Mouse (Mus musculus): ENCODE measurements around the gene Gbx2. TPM values are rescaled to one million over a fixed set of nuclear protein-coding genes. Genes with fewer than 3 reads are reported as not detected.

The Gbx2 gene
- polyA plus RNA-seq, 1 experiment = not detected

- no peak for TF ChIP-seq GATA1 (IDR thresholded peaks at IDR 0.05; ENCODE audit: low read length)
These were observed 3.8 kb downstream of the Gbx2 start for GRCm38 (mm10) chr1:89927061-89927661.

- no peak for TF ChIP-seq GATA1 (IDR thresholded peaks at IDR 0.05; ENCODE audit: low read length)
These were observed 4.4 kb downstream of the Gbx2 start for GRCm38 (mm10) chr1:89926583-89927060.

GRCm38 (mm10) chr1:89925501-89926190 is 5.3 kb downstream of the Gbx2 start:
- no peak for TF ChIP-seq GATA1 (IDR thresholded peaks at IDR 0.05; ENCODE audit: low read length)

- no peak for TF ChIP-seq GATA1 (IDR thresholded peaks at IDR 0.05; ENCODE audit: low read length)
These were observed 7.3 kb downstream of the Gbx2 start for GRCm38 (mm10) chr1:89923642-89924020.

GRCm38 (mm10) chr1:89922883-89923641 is 7.9 kb downstream of the Gbx2 start:
- no peak for TF ChIP-seq GATA1 (IDR thresholded peaks at IDR 0.05; ENCODE audit: low read length)

GRCm38 (mm10) chr1:89922282-89922681 is 8.7 kb downstream of the Gbx2 start:
- TF ChIP-seq GATA1 (IDR thresholded peaks at IDR 0.05; ENCODE audit: low read length) = no peak

GRCm38 (mm10) chr1:89921806-89922205 is 9.2 kb downstream of the Gbx2 start:
- no peak for TF ChIP-seq GATA1 (IDR thresholded peaks at IDR 0.05; ENCODE audit: low read length)

GRCm38 (mm10) chr1:89919206-89919605 is 11.8 kb downstream of the Gbx2 start:
- TF ChIP-seq GATA1 (IDR thresholded peaks at IDR 0.05; ENCODE audit: low read length) = no peak

- TF ChIP-seq GATA1 (IDR thresholded peaks at IDR 0.05; ENCODE audit: low read length) = no peak
These were observed 12.9 kb downstream of the Gbx2 start for GRCm38 (mm10) chr1:89918111-89918510.

- TF ChIP-seq GATA1 (IDR thresholded peaks at IDR 0.05; ENCODE audit: low read length) = no peak
These were observed 17.4 kb downstream of the Gbx2 start for GRCm38 (mm10) chr1:89913611-89914010.

- TF ChIP-seq GATA1 (IDR thresholded peaks at IDR 0.05; ENCODE audit: low read length) = no peak
These were observed 18.6 kb downstream of the Gbx2 start for GRCm38 (mm10) chr1:89912392-89912791.

GRCm38 (mm10) chr1:89909796-89910195 is 21.2 kb downstream of the Gbx2 start:
- TF ChIP-seq GATA1 (IDR thresholded peaks at IDR 0.05; ENCODE audit: low read length) = no peak

- TF ChIP-seq GATA1 (IDR thresholded peaks at IDR 0.05; ENCODE audit: low read length) = no peak
These were observed 28.3 kb downstream of the Gbx2 start for GRCm38 (mm10) chr1:89902641-89903040.

- no peak for TF ChIP-seq GATA1 (IDR thresholded peaks at IDR 0.05; ENCODE audit: low read length)
These were observed 28.7 kb downstream of the Gbx2 start for GRCm38 (mm10) chr1:89902236-89902635.

GRCm38 (mm10) chr1:89901381-89901780 is 29.6 kb downstream of the Gbx2 start:
- TF ChIP-seq GATA1 (IDR thresholded peaks at IDR 0.05; ENCODE audit: low read length) = no peak

GRCm38 (mm10) chr1:89899761-89900445 is 31.1 kb downstream of the Gbx2 start:
- TF ChIP-seq GATA1 (IDR thresholded peaks at IDR 0.05; ENCODE audit: low read length) = no peak
